Mouse (Mus musculus) retina, postnatal 1 day (tissue): Measurements from ENCODE around the gene Pfkfb2.
"Not testable (repeated sequence)": the region's sequence is repeated elsewhere in the genome, so short reads cannot be mapped to it uniquely, and the experiment has no call there.

Experiments
- DNase-seq: peaks from one replicate; pipeline ENCODE4 v3.0.0-alpha.2; 2012

Gene Pfkfb2

DNA sequence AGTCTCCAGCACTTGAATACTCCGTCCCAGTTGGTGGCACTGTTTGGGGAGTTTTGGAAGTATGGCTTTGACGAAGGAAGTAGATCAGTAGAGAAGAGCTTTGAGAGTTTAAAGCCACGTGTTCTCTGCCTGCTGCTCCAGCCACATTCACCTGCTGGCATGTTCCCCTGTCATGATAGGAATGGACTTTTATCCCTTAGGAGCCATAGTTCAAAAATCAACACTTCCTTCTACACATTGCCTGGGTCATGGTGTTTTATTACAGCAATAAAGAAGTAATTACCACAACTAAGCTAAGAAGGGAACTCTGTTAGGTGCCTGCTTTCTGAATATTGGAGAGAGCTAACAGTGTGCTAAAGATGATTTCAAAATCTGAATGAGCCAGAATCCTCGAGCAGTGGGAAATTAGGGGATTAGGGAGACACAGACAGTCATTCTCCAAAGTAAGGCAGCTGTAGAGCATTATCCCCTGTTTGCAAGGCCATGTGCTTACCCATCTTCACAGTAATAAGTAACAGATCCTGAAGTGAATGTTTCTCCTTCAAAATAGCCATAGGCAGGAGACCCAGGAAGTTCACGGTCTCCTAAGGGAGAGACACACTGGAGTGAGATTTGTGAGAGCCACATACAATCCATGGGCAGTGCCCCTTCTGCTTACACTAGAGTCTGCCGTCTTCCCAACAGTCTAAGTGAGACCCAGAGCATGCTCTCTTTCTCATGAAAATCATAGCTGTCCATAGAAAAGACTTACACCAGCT lies 47.2 kb downstream of the Pfkfb2 start:
- DNase-seq, result no peak

DNA sequence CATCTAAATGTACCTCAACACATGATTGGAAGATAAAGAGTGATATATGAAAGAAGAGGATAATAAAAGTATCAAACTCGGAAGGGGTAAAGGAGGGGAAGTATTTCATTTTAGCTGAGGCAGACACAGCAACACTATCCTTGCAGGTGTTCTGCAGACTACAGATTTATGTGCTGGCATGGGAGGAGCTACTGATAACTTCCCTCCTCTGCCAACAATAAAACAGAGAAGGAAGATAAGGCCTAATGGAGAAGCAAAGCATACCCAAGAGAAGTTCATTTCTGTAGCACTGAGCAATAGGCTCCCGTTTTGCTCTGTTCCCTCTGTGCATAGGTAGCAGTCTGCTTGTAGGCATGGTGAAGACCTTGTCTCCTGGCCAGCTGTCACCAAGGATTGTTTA lies 48.0 kb downstream of the Pfkfb2 start:
- no peak for DNase-seq

DNA sequence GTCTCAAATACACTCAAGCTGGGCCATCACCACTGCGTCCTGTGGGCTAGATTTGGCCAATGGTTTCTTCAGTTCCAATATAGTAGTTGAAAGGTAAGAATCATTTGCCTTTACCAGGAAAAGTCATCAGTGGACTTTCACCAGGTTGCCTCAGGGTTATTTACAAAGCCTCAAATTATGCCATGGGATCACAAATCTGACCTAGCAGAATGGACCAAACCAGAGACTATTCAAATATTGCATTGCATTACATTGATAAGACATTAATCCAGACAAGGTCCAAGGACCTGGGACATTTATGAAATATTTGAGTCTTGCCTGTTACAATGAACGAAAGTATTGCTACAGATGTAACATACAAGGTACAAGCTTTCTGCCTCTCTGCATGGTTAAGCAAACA lies 50.5 kb downstream of the Pfkfb2 start:
- DNase-seq, result no peak

DNA sequence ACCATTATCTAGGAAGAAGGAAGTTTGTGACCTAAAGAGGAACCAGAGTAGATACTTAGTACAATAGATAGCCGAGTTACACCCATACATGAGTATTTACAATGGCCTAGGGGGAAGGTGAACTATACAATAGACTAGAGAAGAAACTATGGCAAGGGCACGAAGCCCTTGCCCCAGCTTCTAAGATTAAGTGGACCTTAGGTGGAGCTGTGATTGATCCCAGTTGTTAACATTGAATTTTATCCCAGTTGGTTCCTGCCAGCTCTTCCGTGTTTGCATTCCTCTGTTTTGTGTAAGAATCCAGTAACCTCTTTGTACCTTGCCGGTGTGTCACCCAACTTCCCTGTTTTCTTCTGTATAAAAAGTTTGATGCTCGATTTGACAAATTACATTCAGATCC lies 65.5 kb downstream of the Pfkfb2 start:
- DNase-seq, result not testable (repeated sequence)

DNA sequence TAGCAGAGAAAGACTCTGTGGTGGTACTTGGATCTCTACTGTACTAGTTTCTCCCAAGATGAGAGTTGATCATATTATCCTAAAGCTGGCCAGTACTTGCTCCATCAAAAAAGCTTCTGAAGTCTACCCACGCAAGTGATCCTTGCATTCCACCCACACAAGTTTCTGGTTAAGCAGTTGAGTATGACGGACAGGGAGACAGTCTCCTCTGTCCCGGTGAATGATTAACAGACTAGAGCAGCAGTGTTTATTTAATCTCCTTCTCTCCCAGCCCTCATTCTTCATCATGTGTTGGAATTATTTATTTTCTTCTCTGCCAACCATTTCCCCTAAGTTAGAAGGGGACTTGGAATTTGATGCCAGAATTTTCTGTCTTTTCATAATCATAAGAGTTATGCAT lies 67.6 kb downstream of the Pfkfb2 start, which contains the start of gene C4bp:
Gene C4bp, minus strand, starts transcription at position 179 of the 400 bp plus-strand sequence.
- DNase-seq, result no peak

DNA sequence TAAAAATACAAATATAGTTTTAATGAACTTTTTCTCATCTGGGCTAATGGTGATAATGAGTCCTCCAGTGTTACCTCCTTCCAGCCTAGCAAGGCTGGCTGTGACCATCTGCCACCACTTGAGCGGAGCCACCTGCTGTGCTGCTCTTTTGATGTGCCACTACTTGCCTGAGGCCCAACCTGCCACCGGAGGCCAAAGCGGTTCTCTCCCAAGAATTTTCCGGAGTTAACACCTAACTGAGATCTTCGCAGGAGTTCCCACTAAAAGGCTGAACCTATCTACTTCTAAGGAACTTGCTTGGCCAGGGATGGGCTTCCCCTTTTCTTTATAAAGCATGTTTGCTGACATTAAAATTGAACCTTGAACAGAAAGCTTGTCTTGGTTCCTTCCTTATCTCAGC lies 69.4 kb downstream of the Pfkfb2 start:
- not testable (repeated sequence) for DNase-seq

DNA sequence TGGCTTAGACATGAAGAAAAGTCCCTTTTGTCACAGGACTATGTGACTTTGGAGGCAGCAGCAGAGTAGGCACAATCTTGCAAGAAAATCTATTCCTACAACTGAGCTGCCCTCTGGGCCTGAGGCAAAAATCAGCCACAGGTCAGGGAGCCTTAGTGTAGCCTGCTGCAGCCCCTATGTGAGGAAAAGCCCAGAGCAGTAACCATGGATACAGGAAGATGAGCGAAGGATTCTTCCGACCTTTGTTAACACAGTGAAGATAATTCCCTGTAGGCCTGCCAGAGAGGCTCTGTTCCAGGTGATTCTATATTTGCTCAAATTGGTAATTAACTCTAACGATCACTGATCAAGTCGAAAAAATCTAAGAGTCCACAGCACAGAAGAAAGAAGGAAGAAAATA lies 85.0 kb downstream of the Pfkfb2 start:
- peak; percentile 11 for DNase-seq

DNA sequence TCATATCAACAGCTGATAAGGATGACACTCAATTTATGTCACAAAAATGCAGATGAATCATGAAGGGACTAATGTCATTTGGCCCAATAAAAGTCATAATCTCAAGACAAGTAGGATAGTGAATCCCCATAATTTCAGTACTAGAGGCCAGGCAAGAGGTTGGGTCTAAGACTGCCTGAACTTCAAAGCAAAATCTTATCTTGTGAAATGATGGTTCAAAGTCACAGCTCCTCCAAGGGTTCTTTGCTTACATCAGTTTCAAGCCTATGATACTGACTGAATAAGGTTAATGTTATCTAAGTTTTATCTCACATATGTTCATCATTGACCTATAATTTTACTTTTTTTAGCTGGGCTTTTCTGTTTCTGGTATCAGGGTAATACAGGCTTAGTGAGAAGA lies 88.1 kb downstream of the Pfkfb2 start:
- DNase-seq, result no peak
